In the genomic region with DNA sequence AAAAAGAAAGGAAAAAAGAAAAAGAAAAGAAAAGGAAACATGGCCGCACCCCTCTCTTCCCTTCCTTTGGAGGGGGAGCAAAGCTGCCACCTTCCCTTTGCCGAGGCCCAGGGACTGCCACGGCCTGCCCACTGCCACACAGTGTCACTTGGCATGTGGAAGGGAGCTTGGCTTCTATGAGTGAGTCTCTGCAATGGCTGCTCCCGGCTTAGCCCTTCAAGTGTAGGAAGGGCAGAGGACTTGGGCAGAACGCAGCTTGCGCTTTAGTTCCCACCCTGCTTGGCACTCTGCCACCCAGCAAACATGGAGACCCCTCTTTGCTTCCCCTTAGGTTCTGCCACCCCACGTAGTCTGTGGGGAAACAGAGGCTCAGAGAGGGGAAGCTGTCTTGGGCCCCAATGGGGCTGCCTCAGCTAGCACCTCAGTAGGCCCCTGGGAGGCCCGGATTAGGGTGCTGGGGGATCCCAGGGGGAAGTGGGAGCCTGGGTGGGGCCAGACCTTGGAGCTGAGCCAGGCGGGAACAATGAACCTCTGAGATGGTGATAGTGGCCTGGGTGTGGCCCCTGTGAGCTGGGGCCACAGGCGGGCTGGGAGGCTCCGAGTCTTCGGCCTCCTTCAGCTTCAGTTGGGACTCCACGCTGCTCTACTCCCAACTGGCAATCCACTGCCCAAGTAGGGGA, we compare ENCODE assay signal across 8 mouse cellular contexts. TPM values are rescaled to one million over a fixed set of nuclear protein-coding genes. Genes with fewer than 3 reads are reported as not detected.
A peak's percentile ranks its signal among the peaks of the same experiment; 100 is the strongest.
DNase-seq lines count a peak whose midpoint lies in the region; ATAC-seq and TF ChIP-seq lines count a peak whose summit lies in the region.
"Had no signal": no experiment of that assay in that cellular context is flagged by ENCODE, and none has a peak within 500 bp of the region (broad histone marks: within the 10 kb centered on the region; RNA-seq: fewer than 3 reads in every experiment).

No protein-coding gene starts in this region.

- H3K27me3 ChIP-seq in G1E (ENCODE audit: insufficient read depth, low read length): peaks cover 27% of the 10 kb centered on the region
- H3K27me3 ChIP-seq in hindbrain, embryonic 16.5 days (replicated peaks; ENCODE audit: control insufficient read depth, insufficient read depth, low read length): no peaks in the 10 kb centered on the region

- H3K27ac ChIP-seq in hindbrain, embryonic 16.5 days (ENCODE audit: low read depth, low read length): peak overlapping the region; percentile 51; the same call in 1 of the 2 replicates

- no peaks in the 10 kb centered on the region for H3K9me3 ChIP-seq in G1E (replicated peaks)
- no peaks in the 10 kb centered on the region for H3K9me3 ChIP-seq in hindbrain, embryonic 16.5 days (ENCODE audit: control insufficient read depth, low read length)

- H3K4me1 ChIP-seq in G1E (ENCODE audit: insufficient read depth, low read depth, low read length): peaks cover 57% of the 10 kb centered on the region
- peaks cover 8% of the 10 kb centered on the region; the same call in 1 of the 2 replicates for H3K4me1 ChIP-seq in hindbrain, embryonic 16.5 days (ENCODE audit: control insufficient read depth, insufficient read depth, low read depth, low read length)

- H3K9ac ChIP-seq in hindbrain, embryonic 16.5 days (ENCODE audit: low read depth, low read length): peak overlapping the region; percentile 13; the same call in 1 of the 2 replicates

- peak overlapping the region; percentile 59; the same call in 1 of the 2 replicates for H3K4me3 ChIP-seq in G1E (ENCODE audit: low read depth, low read length)
- no peak overlapping the region for H3K4me3 ChIP-seq in hindbrain, embryonic 16.5 days (ENCODE audit: low read length)

- no peak for TF ChIP-seq CTCF in G1E (IDR thresholded peaks at IDR 0.05; ENCODE audit: low read depth, low read length)

- no peaks in the 10 kb centered on the region for H3K36me3 ChIP-seq in G1E (replicated peaks)
- no peaks in the 10 kb centered on the region for H3K36me3 ChIP-seq in hindbrain, embryonic 16.5 days (ENCODE audit: control insufficient read depth, insufficient read depth, low read length)

- H3K4me2 ChIP-seq in hindbrain, embryonic 16.5 days (ENCODE audit: low read length): no peak overlapping the region

- DNase-seq in G1E (ENCODE audit: low spot score) (peak; percentile 93), ZHBTc4 (ENCODE audit: low read depth, low spot score) (peak; percentile 25)
- peak; percentile 57 for DNase-seq in lung, postnatal 10 days
- no peak for DNase-seq in embryo, embryonic 11 days
- DNase-seq in right cerebral cortex, adult 18-20 months: no peak
- no peak for DNase-seq in gastrocnemius, postnatal 25 days
- DNase-seq: heart, postnatal 36 days had no signal

- WGBS in hindbrain, embryonic 16.5 days: 56% methylated on average over 13 of the region's 13 CpGs

- peak; percentile 80 for ATAC-seq in G1E (ENCODE audit: extremely low read depth, insufficient number of reproducible peaks, low FRiP score, poor library complexity, severe bottlenecking)
- ATAC-seq in hindbrain, embryonic 16.5 days: no peak

RNA-seq across cellular contexts. Expression of gene Tmem189, which starts 57.7 kb away (rescaled TPM):
- 14.1 and 20.1 TPM in 2 replicates for total RNA-seq in G1E (2014; fragmentation: Nextera tagmentation)
- 17.5 and 18.3 TPM in 2 replicates for total RNA-seq in G1E (2017)
- polyA plus RNA-seq in G1E (2012): 36.9 and 38.8 TPM in 2 replicates
- polyA plus RNA-seq in hindbrain, embryonic 16.5 days (2015; fragmentation: Nextera tagmentation; extraction: Ambion mirVana): 37.1 and 39.3 TPM in 2 replicates
- total RNA-seq in gastrocnemius, postnatal 25 days (2021): 10 to 100 TPM; 13.4 to 18.9 TPM

RNA-seq across cellular contexts. Expression of gene Cebpb, which starts 58.6 kb away (rescaled TPM):
- 10.5 and 12.5 TPM in 2 replicates for total RNA-seq in G1E (2014; fragmentation: Nextera tagmentation)
- 12.9 and 33.6 TPM in 2 replicates for total RNA-seq in G1E (2017)
- polyA plus RNA-seq in G1E (2012): 61.6 and 87.9 TPM in 2 replicates
- polyA plus RNA-seq in hindbrain, embryonic 16.5 days (2015; fragmentation: Nextera tagmentation; extraction: Ambion mirVana): 0.15 and 0.22 TPM in 2 replicates
- total RNA-seq in gastrocnemius, postnatal 25 days (2021): 10 to 100 TPM; 93.5 to 95.6 TPM

Comparison
In these comparisons a context has a peak if more than half of its experiments do, and no peak if none do; other contexts are left out.
1. DNase-seq: peak in G1E (single experiment), ZHBTc4 (single experiment) and lung, postnatal 10 days (single experiment); none in embryo, embryonic 11 days (single experiment), right cerebral cortex, adult 18-20 months (single experiment) and gastrocnemius, postnatal 25 days (single experiment).